In the genomic region with DNA sequence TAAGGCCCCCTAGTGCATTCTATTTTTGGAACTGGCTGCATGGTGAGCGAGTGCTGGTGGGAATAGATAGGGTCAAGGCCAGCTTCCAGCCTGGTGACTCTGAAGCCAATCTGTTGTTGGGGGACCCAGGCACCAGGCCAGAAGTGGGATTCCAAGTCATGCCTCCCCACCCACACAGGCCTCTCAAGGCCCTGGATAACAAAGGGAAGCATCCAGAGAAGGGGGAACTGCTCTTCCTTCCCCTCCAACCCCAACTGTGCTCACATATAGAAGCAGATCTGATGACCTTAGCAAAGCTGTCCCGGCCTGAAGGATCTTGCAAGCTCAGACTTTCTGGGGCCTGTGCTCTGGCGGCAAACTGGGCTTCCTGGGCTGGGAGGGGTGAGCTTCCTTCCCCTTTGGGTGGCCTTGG, we compare ENCODE assay signal across 8 mouse cellular contexts. TPM values are rescaled to one million over a fixed set of nuclear protein-coding genes. Genes with fewer than 3 reads are reported as not detected.
DNase-seq lines count a peak whose midpoint lies in the region; ATAC-seq and TF ChIP-seq lines count a peak whose summit lies in the region.

No protein-coding gene starts in this region.

- intact Hi-C loops in left cerebral cortex, postnatal 36 days (cut with DNase I): no loop called here

- H3K4me2 ChIP-seq in stomach, embryonic 16.5 days (ENCODE audit: low read depth, low read length): no peak overlapping the region
- no peak overlapping the region for H3K4me2 ChIP-seq in stomach, postnatal 0 days (replicated peaks; ENCODE audit: low read depth)
- no peak overlapping the region for H3K4me2 ChIP-seq in kidney, embryonic 15.5 days

- 0 out of 2 replicates have a peak, but pooled peaks have one; percentile 5 for ATAC-seq in stomach, embryonic 16.5 days (ENCODE audit: insufficient read depth, low FRiP score)
- no peak for ATAC-seq in stomach, postnatal 0 days (ENCODE audit: low FRiP score, low TSS enrichment)
- ATAC-seq in kidney, embryonic 15.5 days (replicated peaks; ENCODE audit: low FRiP score): no peak

- no peak for TF ChIP-seq CTCF in stomach, postnatal 0 days (IDR thresholded peaks at IDR 0.05; ENCODE audit: low read depth)

- no peaks in the 10 kb centered on the region for H3K36me3 ChIP-seq in stomach, embryonic 16.5 days (ENCODE audit: control insufficient read depth, insufficient read depth, low read length)
- H3K36me3 ChIP-seq in stomach, postnatal 0 days (ENCODE audit: control insufficient read depth, insufficient read depth, low read length): no peaks in the 10 kb centered on the region
- no peaks in the 10 kb centered on the region for H3K36me3 ChIP-seq in kidney, embryonic 15.5 days

- no peak overlapping the region for H3K27ac ChIP-seq in stomach, embryonic 16.5 days (ENCODE audit: low read length)
- no peak overlapping the region for H3K27ac ChIP-seq in stomach, postnatal 0 days (replicated peaks)
- no peak overlapping the region for H3K27ac ChIP-seq in kidney, embryonic 15.5 days

- peak; percentile 19 to 31 for DNase-seq in cerebellum, postnatal 10 days
- no peak for DNase-seq in cerebellum, adult 18-20 months
- DNase-seq in stomach, postnatal 0 days (ENCODE audit: low spot score): no peak
- peak; percentile 6 to 8 for DNase-seq in left cerebral cortex, postnatal 36 days (ENCODE audit: low spot score in 2 of 2)
- DNase-seq in yolk sac, embryonic 10.5 days (ENCODE audit: low spot score): peak; percentile 17
- DNase-seq in embryo, embryonic 9.5 days (ENCODE audit: extremely low spot score): no peak

- H3K9ac ChIP-seq in stomach, embryonic 16.5 days (ENCODE audit: low read length): no peak overlapping the region
- H3K9ac ChIP-seq in stomach, postnatal 0 days (ENCODE audit: low read length): no peak overlapping the region
- H3K9ac ChIP-seq in kidney, embryonic 15.5 days: no peak overlapping the region

- no peak overlapping the region for H3K4me3 ChIP-seq in stomach, embryonic 16.5 days (replicated peaks; ENCODE audit: low read length)
- H3K4me3 ChIP-seq in stomach, postnatal 0 days (ENCODE audit: low read depth, low read length): no peak overlapping the region
- H3K4me3 ChIP-seq in kidney, embryonic 15.5 days (replicated peaks): no peak overlapping the region

- H3K4me1 ChIP-seq in stomach, embryonic 16.5 days (ENCODE audit: control insufficient read depth, insufficient read depth, low read length): no peaks in the 10 kb centered on the region
- no peaks in the 10 kb centered on the region for H3K4me1 ChIP-seq in stomach, postnatal 0 days (replicated peaks; ENCODE audit: control insufficient read depth, insufficient read depth)
- H3K4me1 ChIP-seq in kidney, embryonic 15.5 days: no peaks in the 10 kb centered on the region

- 79% methylated on average over 3 of the region's 3 CpGs for WGBS in stomach, embryonic 16.5 days
- WGBS in stomach, postnatal 0 days: 73% methylated on average over 3 of the region's 3 CpGs
- 65% methylated on average over 3 of the region's 3 CpGs for WGBS in kidney, embryonic 15.5 days

- no peaks in the 10 kb centered on the region for H3K9me3 ChIP-seq in stomach, embryonic 16.5 days (replicated peaks; ENCODE audit: control insufficient read depth, low read length)
- no peaks in the 10 kb centered on the region for H3K9me3 ChIP-seq in stomach, postnatal 0 days (ENCODE audit: control insufficient read depth, low read length)
- no peaks in the 10 kb centered on the region for H3K9me3 ChIP-seq in kidney, embryonic 15.5 days (replicated peaks)

- TF ChIP-seq EP300 in stomach, postnatal 0 days (optimal IDR thresholded peaks at IDR 0.05): no peak

- H3K27me3 ChIP-seq in stomach, embryonic 16.5 days (ENCODE audit: control insufficient read depth, insufficient read depth, low read length): no peaks in the 10 kb centered on the region
- no peaks in the 10 kb centered on the region for H3K27me3 ChIP-seq in stomach, postnatal 0 days (ENCODE audit: control insufficient read depth, insufficient read depth, low read length)
- H3K27me3 ChIP-seq in kidney, embryonic 15.5 days: no peaks in the 10 kb centered on the region

RNA-seq across cellular contexts. Expression of a gene that starts 57.5 kb away (rescaled TPM):
- polyA plus RNA-seq in stomach, embryonic 16.5 days (2015; fragmentation: Nextera tagmentation; extraction: Ambion mirVana): 7.5 and 10.5 TPM in 2 replicates
- 5.1 and 5.4 TPM in 2 replicates for polyA plus RNA-seq in stomach, postnatal 0 days (2015; fragmentation: Nextera tagmentation; extraction: Ambion mirVana)
- total RNA-seq in left cerebral cortex, postnatal 36 days (2021): 10 to 100 TPM; 22.9 to 25.8 TPM
- 8.6 and 9.9 TPM in 2 replicates for polyA plus RNA-seq in kidney, embryonic 15.5 days (2015; fragmentation: Nextera tagmentation; extraction: Ambion mirVana)

Comparison
In these comparisons a context has a peak if more than half of its experiments do, and no peak if none do; other contexts are left out.
1. DNase-seq: peak in cerebellum, postnatal 10 days (2 of 2), left cerebral cortex, postnatal 36 days (2 of 2) and yolk sac, embryonic 10.5 days (single experiment); none in cerebellum, adult 18-20 months (0 of 2), stomach, postnatal 0 days (single experiment) and embryo, embryonic 9.5 days (single experiment).